Mouse (Mus musculus) forebrain, embryonic 12.5 days (tissue): ENCODE measurements at regions not wholly inside any gene's neighbourhood (a gene's known extent, or its start where the extent isn't known, plus 50 kb on each side); places are given as distances from the start of the nearest gene placed in this dataset.

Experiments used
- ATAC-seq: fragments of 200-750 bp; cut with Nextera tagmentation; 2 replicates; pipeline ENCODE4 v1.8.0; 2017; ENCODE audit warnings: moderate TSS enrichment; ENCODE audit not compliant: low FRiP score
- H3K27ac ChIP-seq: fragments of 300-500 bp; sonication (generic); 2 replicates; pipeline ENCODE4 v1.5.1; 2016; ENCODE audit warnings: mild to moderate bottlenecking
- H3K27me3 ChIP-seq: fragments of 300-500 bp; sonication (generic); 2 replicates; pipeline ENCODE4 v1.6.1; 2016; ENCODE audit warnings: mild to moderate bottlenecking
- H3K36me3 ChIP-seq: fragments of 300-500 bp; sonication (generic); replicated peaks from 2 replicates; pipeline ENCODE4 v1.6.1; 2016; ENCODE audit warnings: mild to moderate bottlenecking
- H3K4me1 ChIP-seq: fragments of 300-500 bp; sonication (generic); 2 replicates; pipeline ENCODE4 v1.6.1; 2016
- H3K4me2 ChIP-seq: fragments of 300-500 bp; sonication (generic); 2 replicates; pipeline ENCODE4 v1.6.1; 2016; ENCODE audit warnings: mild to moderate bottlenecking, moderate library complexity
- H3K4me3 ChIP-seq: fragments of 300-500 bp; sonication (generic); replicated peaks from 2 replicates; pipeline ENCODE4 v1.5.1; 2016; ENCODE audit warnings: mild to moderate bottlenecking
- H3K9ac ChIP-seq: fragments of 300-500 bp; sonication (generic); 2 replicates; pipeline ENCODE4 v1.6.1; 2016; ENCODE audit warnings: mild to moderate bottlenecking
- H3K9me3 ChIP-seq: fragments of 300-500 bp; sonication (generic); 2 replicates; pipeline ENCODE4 v1.6.1; 2016
- WGBS: fragments of 180-500 bp; shearing (Covaris S2); methylation state at CpG from one replicate; pipeline ENCODE4 v1.1.7; 2016; 5-methylcytosine and 5-hydroxymethylcytosine counted together

DNA sequence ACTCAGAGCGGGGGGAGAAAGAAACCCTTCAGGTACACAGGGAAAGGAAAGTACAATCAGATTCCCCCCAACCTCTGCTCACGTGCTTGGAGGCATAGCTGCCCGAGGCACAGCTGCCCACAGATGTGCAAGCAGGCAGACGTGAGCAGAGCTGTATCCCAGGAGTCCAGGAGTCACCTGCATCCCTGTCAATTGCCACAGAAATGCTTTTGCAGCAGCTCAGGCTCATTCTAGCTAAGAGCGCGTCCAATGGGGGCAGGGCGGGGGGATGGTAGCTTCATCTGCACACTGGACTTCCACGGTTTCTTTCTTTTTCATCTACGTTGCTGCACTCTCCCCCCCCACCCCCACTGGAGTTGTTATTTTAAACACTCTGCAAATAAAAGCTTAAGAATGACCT, 66.0 kb upstream of the Fat4 start:
- no peak for ATAC-seq

DNA sequence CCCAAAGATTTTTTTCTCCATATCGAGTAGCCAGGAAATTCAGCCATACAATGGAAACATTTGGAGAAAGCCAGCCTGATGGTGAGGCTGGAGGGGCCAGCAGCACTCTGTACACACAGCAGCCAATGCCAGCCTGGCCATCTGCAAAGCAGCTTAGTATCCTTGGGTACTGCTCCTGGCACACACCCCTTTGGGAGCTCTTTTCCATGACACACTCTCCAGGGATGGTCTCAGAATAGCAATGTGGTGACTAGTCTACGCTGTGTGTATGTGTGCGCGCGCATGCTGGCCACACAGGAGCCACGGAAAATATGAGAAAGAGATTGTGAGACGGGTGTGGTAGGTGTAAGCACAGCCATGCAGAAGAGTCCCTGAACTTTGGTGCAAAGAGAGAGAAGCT, 66.4 kb upstream of the Fat4 start:
- Histone ChIP-seq H3K9ac (no peak overlapping the region), H3K4me3 (no peak overlapping the region), H3K4me1 (peaks cover 10% of the 10 kb centered on the region), H3K27ac (0 out of 2 replicates have a peak overlapping the region, but pooled peaks have one; percentile 10), H3K27me3 (no peaks in the 10 kb centered on the region), H3K9me3 (no peaks in the 10 kb centered on the region), H3K4me2 (no peak overlapping the region), H3K36me3 (no peaks in the 10 kb centered on the region)
- no peak for ATAC-seq
- 91% methylated on average over 7 of the region's 7 CpGs for WGBS

More for the DNA sequence above, 66.0 kb upstream of the Fat4 start:
- no peak overlapping the region for H3K27ac ChIP-seq
- no peak overlapping the region for H3K4me2 ChIP-seq
- H3K27me3 ChIP-seq = no peaks in the 10 kb centered on the region
- H3K9ac ChIP-seq = no peak overlapping the region
- peaks cover 10% of the 10 kb centered on the region for H3K4me1 ChIP-seq
- no peaks in the 10 kb centered on the region for H3K9me3 ChIP-seq
- WGBS = 43% methylated on average over 9 of the region's 9 CpGs
- no peak overlapping the region for H3K4me3 ChIP-seq
- no peaks in the 10 kb centered on the region for H3K36me3 ChIP-seq

DNA sequence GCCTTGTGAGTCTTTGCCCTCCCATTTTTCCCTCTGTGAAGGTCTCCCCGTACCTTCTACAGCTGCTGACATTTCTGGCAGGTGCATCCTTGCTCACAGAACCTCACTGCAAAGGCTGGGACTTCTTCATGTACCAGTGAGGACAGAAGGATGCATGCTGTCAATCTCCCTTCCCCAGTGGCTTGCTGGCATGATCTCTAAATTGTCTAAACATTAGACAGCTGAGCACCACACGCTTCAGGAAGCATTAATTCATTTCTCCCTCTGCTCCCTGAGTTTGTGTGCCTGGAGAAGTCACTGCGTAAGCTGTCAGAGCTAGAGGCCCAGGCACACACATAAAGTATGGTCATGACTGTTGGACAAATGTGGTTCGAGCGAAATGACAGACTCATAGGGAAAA, 69.1 kb upstream of the Fat4 start:
- Histone ChIP-seq H3K36me3 (no peaks in the 10 kb centered on the region), H3K9ac (no peak overlapping the region), H3K4me2 (no peak overlapping the region), H3K4me3 (no peak overlapping the region), H3K27me3 (no peaks in the 10 kb centered on the region), H3K4me1 (peaks cover 10% of the 10 kb centered on the region), H3K9me3 (no peaks in the 10 kb centered on the region), H3K27ac (no peak overlapping the region)
- WGBS = 91% methylated on average over 5 of the region's 5 CpGs
- no peak for ATAC-seq

DNA sequence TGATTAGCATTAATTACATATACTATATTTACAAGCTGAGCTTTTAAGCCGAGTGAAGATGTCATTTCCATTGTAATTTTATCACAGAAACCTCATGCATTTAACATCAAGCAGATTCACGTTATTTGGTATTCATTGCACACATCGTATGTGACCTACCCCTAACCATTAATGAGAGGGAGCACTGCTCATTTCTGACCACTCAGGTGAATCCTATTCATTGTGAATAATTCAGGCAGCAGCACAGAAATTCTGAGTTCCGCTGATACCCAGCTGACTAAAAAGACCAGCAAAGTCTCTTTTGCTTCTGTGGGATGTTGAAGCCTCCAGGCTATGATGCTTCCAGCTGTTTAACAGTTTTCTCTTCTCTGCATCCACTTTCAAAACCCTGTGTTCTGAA, 74.3 kb upstream of the Fat4 start:
- ATAC-seq = 0 out of 2 replicates have a peak, but pooled peaks have one; percentile 33
- WGBS = 67% methylated on average over 4 of the region's 4 CpGs
- Histone ChIP-seq H3K36me3 (no peaks in the 10 kb centered on the region), H3K4me2 (no peak overlapping the region), H3K4me1 (0 out of 2 replicates have a peak, but pooled peaks cover 1% of the 10 kb centered on the region), H3K27me3 (no peaks in the 10 kb centered on the region), H3K4me3 (no peak overlapping the region), H3K27ac (no peak overlapping the region), H3K9ac (no peak overlapping the region), H3K9me3 (no peaks in the 10 kb centered on the region)

DNA sequence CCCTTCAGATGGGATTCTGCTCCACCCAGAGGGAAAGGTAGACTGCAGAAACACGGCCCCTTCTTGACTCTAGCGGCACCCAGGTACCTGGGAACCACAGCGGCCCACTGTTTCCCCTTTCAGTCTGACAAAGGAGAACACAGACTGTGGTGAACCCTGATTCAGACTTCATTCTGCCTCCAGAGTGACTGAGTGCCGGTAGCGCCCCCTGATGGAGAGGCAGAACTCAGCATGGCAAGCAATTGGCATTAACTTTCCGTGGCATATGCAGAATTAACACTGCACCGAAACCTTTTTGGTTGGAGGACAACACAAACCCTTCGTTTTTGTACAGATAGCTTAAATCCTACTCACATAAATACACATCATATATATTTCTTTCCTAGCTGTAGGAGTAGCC, 75.1 kb upstream of the Fat4 start:
- Histone ChIP-seq H3K9me3 (no peaks in the 10 kb centered on the region), H3K36me3 (no peaks in the 10 kb centered on the region), H3K4me2 (no peak overlapping the region), H3K4me1 (peaks cover 4% of the 10 kb centered on the region; the same call in 1 of the 2 replicates), H3K9ac (no peak overlapping the region), H3K27ac (no peak overlapping the region), H3K4me3 (no peak overlapping the region), H3K27me3 (no peaks in the 10 kb centered on the region)
- no peak for ATAC-seq
- 89% methylated on average over 8 of the region's 8 CpGs for WGBS

DNA sequence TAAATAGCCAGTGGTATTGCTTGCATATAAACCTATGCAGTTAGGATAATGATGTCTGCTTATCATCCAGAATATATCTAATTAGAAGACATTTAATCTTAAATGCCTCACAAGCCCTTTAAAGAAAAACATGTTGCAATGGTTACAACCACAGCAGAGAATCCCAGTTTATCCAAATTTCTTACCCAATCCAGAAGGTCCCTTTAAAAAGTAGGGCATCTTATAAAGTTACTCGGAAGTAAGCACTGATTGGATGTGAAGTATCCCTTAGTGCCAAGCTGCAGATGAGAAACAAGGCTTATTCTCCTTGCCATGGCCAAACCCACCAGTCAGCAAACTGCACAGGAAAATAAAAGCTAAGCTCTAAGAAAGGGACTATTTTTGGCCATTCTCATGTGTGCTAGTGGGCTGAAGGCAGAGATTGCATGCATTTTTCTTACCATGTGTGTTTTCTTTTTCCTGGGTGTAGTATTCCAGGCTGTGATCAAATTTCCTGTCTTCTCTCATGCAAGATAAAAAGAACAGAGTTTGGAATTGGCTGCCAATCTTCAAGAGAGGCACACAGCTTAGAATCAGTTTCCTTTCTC, 80.2 kb upstream of the Fat4 start:
- no peaks in the 10 kb centered on the region for H3K36me3 ChIP-seq
- peaks cover 4% of the 10 kb centered on the region; the same call in 1 of the 2 replicates for H3K4me1 ChIP-seq
- H3K9ac ChIP-seq = no peak overlapping the region
- no peaks in the 10 kb centered on the region for H3K27me3 ChIP-seq
- no peak overlapping the region for H3K27ac ChIP-seq
- 79% methylated on average over 1 of the region's 1 CpGs for WGBS
- no peak for ATAC-seq
- H3K9me3 ChIP-seq = no peaks in the 10 kb centered on the region
- H3K4me2 ChIP-seq = no peak overlapping the region
- no peak overlapping the region for H3K4me3 ChIP-seq

DNA sequence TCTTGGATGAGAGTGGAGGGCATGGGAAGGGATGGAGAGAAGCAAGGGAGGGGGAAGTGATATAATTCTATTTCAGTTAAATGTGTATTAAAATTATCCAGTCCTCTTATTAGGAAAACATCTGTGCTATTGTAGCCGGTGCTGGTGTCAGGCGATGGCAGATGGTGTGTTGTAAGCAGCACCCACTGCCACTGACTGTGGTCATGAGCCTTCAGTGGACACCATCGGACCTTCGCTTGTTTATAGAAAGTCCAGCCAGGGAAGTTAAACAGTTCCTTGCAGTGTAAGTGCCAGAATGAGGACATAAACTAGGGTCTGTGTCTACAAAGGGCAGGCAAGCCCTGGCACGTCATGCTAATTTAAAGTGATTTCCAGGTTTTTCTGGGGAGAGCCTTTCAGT, 80.7 kb upstream of the Fat4 start:
- Histone ChIP-seq H3K27me3 (no peaks in the 10 kb centered on the region), H3K4me3 (no peak overlapping the region), H3K4me2 (no peak overlapping the region), H3K4me1 (peaks cover 4% of the 10 kb centered on the region; the same call in 1 of the 2 replicates), H3K36me3 (no peaks in the 10 kb centered on the region), H3K9me3 (no peaks in the 10 kb centered on the region), H3K9ac (no peak overlapping the region), H3K27ac (no peak overlapping the region)
- WGBS = 80% methylated on average over 5 of the region's 5 CpGs
- ATAC-seq = no peak

DNA sequence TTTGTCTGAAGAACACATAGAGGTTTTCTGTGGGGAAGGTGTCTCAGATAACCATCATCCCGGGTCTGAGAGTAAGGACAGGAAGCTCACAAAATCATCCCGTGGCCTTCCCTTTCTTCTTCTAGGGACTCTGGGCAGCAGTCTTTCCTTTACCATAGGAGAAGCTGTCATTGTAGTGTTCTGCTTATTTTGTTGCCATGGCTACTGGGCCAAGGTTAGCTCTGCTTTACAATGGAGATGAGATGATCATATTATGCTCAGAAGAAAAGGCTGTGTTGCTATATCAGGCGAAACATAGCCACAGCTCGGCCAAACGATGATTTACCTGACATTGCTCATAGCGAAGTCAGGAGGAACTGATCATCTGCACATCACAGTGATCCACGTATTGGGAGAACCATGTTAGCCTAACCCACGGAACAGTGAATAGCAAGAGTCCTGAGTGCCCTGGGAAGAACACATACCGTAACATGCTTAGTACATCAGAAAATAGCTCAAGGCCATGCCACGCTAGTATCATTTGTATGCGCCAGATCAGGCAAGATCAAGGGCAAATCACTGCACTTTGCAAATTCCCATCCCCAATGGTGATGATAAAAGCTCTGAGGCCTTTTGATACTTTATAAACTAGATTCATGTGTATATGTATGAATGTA, 91.0 kb upstream of the Fat4 start:
- H3K27ac ChIP-seq = no peak overlapping the region
- no peak overlapping the region for H3K4me2 ChIP-seq
- no peak for ATAC-seq
- no peaks in the 10 kb centered on the region for H3K36me3 ChIP-seq
- H3K4me1 ChIP-seq = no peaks in the 10 kb centered on the region
- H3K4me3 ChIP-seq = no peak overlapping the region
- WGBS = 83% methylated on average over 11 of the region's 11 CpGs
- no peaks in the 10 kb centered on the region for H3K9me3 ChIP-seq
- H3K9ac ChIP-seq = no peak overlapping the region
- no peaks in the 10 kb centered on the region for H3K27me3 ChIP-seq

DNA sequence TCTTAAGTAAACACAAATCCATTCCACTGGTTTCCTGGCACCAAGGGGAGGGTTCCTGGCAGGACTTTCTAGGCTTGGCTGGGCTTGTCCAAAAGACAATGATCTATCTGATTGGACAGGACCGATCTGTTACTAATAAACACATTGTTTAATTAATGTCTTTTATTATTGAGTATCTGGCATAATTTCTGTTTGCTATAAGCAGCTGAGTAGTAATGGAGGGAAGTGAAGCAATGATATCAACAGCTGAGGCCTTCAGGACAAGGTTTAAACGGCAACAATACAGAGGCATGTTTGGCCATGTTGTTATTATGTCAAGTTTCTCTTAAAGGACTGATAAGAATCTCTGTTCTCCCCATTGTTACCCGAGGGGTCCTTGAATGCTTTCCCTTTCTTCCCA, 93.5 kb upstream of the Fat4 start:
- Histone ChIP-seq H3K9me3 (no peaks in the 10 kb centered on the region), H3K4me1 (no peaks in the 10 kb centered on the region), H3K4me2 (no peak overlapping the region), H3K9ac (no peak overlapping the region), H3K4me3 (no peak overlapping the region), H3K36me3 (no peaks in the 10 kb centered on the region), H3K27me3 (no peaks in the 10 kb centered on the region), H3K27ac (no peak overlapping the region)
- no peak for ATAC-seq
- 91% methylated on average over 3 of the region's 3 CpGs for WGBS

DNA sequence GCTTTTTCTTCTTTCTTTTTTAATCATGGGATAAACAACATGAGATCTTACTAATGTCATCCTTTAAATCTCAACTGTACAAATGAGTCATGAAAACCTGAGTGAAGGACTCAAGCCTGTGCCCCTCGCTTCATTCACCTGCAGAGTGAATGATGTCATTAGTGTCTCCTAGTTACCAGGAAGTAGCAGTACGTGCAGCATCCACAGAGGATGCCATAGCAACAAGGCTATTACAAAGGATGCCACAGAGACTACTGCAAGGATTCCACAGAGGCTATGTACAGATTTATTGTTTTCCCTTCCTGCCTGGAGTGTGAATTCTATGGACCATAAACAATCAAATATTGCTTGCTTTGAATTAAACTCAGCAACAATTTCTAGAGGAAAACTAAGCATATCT, 98.0 kb upstream of the Fat4 start:
- WGBS = 25% methylated on average over 2 of the region's 2 CpGs
- Histone ChIP-seq H3K27me3 (no peaks in the 10 kb centered on the region), H3K27ac (no peak overlapping the region), H3K9me3 (no peaks in the 10 kb centered on the region), H3K36me3 (no peaks in the 10 kb centered on the region), H3K9ac (no peak overlapping the region), H3K4me1 (no peaks in the 10 kb centered on the region), H3K4me3 (no peak overlapping the region), H3K4me2 (no peak overlapping the region)
- ATAC-seq = peak; percentile 85

DNA sequence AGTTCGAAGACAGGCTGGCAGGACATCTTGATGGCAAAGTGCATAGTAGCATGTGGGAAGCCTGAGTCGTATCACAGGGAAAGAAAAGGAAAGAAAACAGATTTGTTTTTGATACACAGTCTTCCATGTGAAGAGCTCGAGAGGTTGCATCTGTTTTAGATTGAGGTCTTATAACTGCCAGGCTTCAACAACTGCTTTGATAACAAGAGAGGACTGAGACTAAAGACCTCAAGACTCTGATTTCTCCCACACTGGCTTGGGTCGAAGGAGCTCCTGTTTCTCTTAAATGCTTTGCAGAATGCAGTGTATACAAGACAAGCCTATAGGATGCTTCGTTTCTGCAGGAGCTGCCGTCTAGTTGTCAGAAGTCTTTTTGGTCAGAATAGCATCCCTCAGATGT, 103.0 kb upstream of the Fat4 start:
- Histone ChIP-seq H3K4me2 (no peak overlapping the region), H3K9ac (no peak overlapping the region), H3K4me1 (peaks cover 4% of the 10 kb centered on the region; the same call in 1 of the 2 replicates), H3K27me3 (no peaks in the 10 kb centered on the region), H3K4me3 (no peak overlapping the region), H3K9me3 (no peaks in the 10 kb centered on the region), H3K27ac (no peak overlapping the region), H3K36me3 (no peaks in the 10 kb centered on the region)
- 81% methylated on average over 6 of the region's 6 CpGs for WGBS
- no peak for ATAC-seq

DNA sequence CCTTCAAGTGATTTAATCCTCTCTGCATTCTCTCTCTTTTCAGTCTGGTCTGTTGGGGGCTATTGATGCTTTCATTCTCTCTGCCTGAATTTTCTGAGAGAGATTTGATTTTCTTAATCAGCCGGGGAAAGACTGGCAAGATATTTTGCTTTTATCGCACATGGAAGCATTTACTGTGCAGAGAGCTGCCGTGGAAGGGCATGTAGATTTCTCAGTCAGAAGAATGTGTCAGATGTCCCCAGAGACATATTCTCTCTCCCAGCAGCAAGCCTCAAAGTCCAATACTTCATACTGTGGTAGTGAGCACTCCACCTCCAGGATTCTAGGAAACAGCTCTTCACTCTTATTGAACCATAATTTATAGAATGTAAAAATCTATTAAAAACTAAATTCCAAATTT, 103.7 kb upstream of the Fat4 start:
- no peaks in the 10 kb centered on the region for H3K36me3 ChIP-seq
- H3K9ac ChIP-seq = no peak overlapping the region
- no peak overlapping the region for H3K4me3 ChIP-seq
- H3K4me1 ChIP-seq = peaks cover 4% of the 10 kb centered on the region; the same call in 1 of the 2 replicates
- H3K4me2 ChIP-seq = no peak overlapping the region
- no peak for ATAC-seq
- 23% methylated on average over 3 of the region's 3 CpGs for WGBS
- no peaks in the 10 kb centered on the region for H3K9me3 ChIP-seq
- no peak overlapping the region for H3K27ac ChIP-seq
- no peaks in the 10 kb centered on the region for H3K27me3 ChIP-seq

DNA sequence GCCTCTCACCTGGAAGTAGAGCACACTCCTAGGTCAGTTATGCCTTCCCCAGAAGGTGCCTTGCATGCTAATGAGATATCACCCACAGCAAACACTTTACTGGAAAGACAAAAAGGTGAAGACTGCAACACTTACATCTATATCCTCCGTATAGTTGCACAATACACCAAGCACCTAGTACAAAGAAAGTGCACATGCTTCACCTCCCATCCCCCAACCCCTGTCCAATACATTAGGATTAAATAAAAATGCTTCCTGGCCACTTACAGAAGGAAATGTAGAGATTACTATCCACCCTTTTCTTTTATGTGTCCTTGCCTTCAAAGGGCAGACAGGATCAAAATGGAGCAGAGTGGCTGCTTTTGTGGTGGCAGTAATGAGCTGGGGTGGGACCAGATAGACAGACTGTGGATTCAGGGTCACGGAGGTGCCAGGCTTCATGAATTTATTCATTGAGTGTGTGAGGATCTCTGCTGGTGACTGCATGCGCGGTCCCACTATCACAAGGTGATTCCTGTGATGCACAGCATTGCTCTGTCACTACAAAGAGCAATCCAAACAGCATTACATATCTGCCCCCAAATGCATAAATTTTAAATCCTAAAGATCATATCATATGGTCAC, 109.9 kb upstream of the Fat4 start:
- Histone ChIP-seq H3K4me3 (no peak overlapping the region), H3K27ac (0 out of 2 replicates have a peak overlapping the region, but pooled peaks have one; percentile 51), H3K27me3 (no peaks in the 10 kb centered on the region), H3K36me3 (no peaks in the 10 kb centered on the region), H3K9ac (no peak overlapping the region), H3K9me3 (no peaks in the 10 kb centered on the region), H3K4me1 (peaks cover 8% of the 10 kb centered on the region), H3K4me2 (no peak overlapping the region)
- 44% methylated on average over 4 of the region's 4 CpGs for WGBS
- ATAC-seq = peak; percentile 82
